Mouse (Mus musculus): ENCODE data around the gene Olfr584.

Olfr584 gene

DNA sequence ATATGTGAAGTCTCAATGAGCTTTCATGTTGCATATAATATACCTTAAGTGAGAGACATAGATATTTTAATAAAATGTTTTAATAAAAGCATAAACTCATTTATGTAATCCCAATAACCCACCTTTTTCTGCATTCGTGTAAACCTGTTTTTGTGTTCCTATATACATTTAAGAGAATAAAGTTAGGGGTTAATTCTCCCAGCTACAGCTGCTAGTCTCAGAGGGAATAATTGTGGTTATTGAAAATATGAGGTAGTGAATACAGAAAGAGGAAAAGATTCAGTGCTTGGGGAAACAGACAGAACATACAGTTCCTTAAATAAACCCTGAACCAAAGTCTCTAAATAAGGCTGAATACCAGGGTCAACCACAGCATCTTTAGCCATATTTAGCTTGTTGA, at the start of gene Olfr584:
TSS of gene Olfr584 (plus strand) at position 301 of the 400 bp plus-strand sequence.
- no peak for DNase-seq

DNA sequence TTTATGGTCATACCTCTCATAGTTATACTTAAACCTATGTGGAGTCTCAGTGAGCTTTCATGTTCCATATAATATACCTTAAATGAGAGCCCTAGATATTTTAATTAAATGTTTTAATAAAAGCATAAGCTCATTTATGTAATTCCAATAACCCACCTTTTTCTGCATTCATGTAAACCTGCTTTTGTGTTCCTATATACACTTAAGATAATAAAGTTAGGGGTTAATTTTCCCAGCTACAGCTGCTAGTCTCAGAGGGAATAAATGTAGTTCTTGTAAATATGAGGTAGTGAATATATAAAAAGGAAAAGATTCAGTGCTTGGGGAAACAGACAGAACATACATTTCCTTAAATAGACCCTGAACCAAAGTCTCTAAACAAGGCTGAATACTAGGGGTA, 44.0 kb upstream of the Olfr584 start, which contains the start of gene Olfr582:
TSS of gene Olfr582 (plus strand) at position 301 of the 400 bp plus-strand sequence.
- DNase-seq: no peak

DNA sequence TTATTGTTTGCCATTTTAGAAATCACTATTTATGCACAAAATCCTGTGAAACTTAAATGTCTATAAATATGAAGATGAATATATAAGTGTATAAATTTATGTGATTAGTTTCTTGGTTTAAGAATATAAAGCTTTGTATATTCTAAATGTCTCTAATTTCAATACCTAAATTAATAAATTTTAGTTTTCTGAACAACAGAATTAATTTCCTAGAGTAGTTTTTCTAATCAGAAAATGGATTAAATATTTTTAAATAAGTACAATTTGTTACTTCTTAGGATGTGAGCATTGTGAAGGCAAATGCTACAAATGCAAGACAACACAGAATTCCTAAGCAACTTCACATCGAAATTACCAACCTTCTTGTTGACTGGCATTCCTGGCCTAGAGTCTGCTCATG, 30.7 kb upstream of the Olfr584 start, which contains the start of gene Olfr583:
TSS of gene Olfr583 (plus strand) at position 301 of the 400 bp plus-strand sequence.
- DNase-seq: no peak

DNA sequence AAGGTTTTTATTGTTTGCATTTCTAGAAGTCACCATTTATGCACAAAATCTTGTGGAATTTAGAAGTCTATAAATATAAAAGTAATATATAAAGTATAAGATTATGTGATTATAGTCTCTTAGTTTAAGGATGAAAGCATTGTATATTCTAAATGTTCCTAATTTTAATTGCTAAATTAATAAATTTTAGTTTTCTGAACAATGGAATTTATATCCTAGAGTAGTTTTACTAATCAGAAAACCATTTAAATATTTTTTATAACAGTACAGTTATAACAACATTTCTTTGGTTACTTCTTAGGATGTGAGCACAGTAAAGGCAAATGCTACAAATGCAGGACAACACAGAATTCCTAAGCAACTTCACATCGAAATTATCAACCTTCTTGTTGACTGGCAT, 15.7 kb downstream of the Olfr584 start, which contains the start of gene Olfr585:
TSS of gene Olfr585 (plus strand) at position 301 of the 400 bp plus-strand sequence.
- DNase-seq: no peak

DNA sequence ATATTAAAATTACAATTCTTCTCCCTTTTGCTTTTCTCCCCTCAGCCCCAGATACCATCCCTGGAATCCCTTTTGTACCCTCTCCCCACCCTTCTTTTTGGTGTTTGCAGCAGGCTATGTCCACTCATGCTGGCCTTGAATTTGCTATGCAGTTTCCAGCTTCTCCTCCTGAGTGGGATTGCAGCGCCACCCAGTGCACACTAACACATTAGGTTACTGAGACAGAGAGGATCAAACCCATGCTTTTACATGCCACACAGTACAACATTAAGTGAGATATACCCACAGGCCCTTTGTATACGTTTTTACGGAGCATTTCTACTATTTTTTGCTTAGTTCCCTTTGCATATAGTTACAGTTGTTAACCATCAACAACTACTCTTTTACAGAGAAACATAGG, 37.7 kb downstream of the Olfr584 start:
- DNase-seq: no peak

DNA sequence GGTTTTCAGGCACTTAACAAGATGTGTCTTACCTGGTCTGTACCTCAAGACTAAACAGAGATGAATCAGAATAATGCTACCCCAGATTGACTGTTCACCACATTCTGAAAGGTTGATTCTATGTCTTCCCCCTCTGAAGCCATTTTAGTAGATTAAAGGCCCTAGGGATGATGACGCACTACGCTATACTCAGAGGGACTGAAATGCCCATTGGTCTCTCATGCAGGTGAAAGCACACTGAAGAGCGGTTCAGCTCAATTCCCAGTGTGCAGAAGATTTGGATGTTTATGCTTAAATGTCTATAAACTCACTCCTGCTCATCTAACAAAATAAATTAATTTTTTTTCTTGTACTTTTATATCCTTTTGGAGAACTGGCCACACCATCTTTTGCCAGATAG, 43.9 kb downstream of the Olfr584 start, which contains the start of gene Olfr586:
TSS of gene Olfr586 (minus strand) at position 101 of the 400 bp plus-strand sequence.
- no peak for DNase-seq
